Mouse (Mus musculus) liver, embryonic 12.5 days (tissue): ENCODE data around the gene Gm7030. TPM values are rescaled to one million over a fixed set of nuclear protein-coding genes. Genes with fewer than 3 reads are reported as not detected.
"Not testable (repeated sequence)": the region's sequence is repeated elsewhere in the genome, so short reads cannot be mapped to it uniquely, and the experiment has no call there.

Source experiments
- ATAC-seq: fragments of 200-750 bp; cut with Nextera tagmentation; 2 replicates; pipeline ENCODE4 v1.8.0; 2017; ENCODE audit warnings: moderate number of reproducible peaks, mild to moderate bottlenecking, moderate library complexity
- H3K27ac ChIP-seq: fragments of 300-500 bp; sonication (generic); 2 replicates; pipeline ENCODE4 v1.5.1; 2016; ENCODE audit warnings: mild to moderate bottlenecking
- H3K27me3 ChIP-seq: fragments of 300-500 bp; sonication (generic); replicated peaks from 2 replicates; pipeline ENCODE4 v1.6.1; 2016; ENCODE audit warnings: mild to moderate bottlenecking, moderate library complexity
- H3K36me3 ChIP-seq: fragments of 300-500 bp; sonication (generic); 2 replicates; pipeline ENCODE4 v1.6.1; 2016; ENCODE audit warnings: mild to moderate bottlenecking, moderate library complexity
- H3K4me1 ChIP-seq: fragments of 300-500 bp; sonication (generic); 2 replicates; pipeline ENCODE4 v1.6.1; 2016
- H3K4me2 ChIP-seq: fragments of 300-500 bp; sonication (generic); 2 replicates; pipeline ENCODE4 v1.6.1; 2016; ENCODE audit warnings: mild to moderate bottlenecking, moderate library complexity
- H3K4me3 ChIP-seq: fragments of 300-500 bp; sonication (generic); 2 replicates; pipeline ENCODE4 v1.5.1; 2016; ENCODE audit warnings: mild to moderate bottlenecking, moderate library complexity
- H3K9ac ChIP-seq: fragments of 300-500 bp; sonication (generic); 2 replicates; pipeline ENCODE4 v1.6.1; 2016; ENCODE audit warnings: mild to moderate bottlenecking, moderate library complexity
- H3K9me3 ChIP-seq: fragments of 300-500 bp; sonication (generic); replicated peaks from 2 replicates; pipeline ENCODE4 v1.6.1; 2016; ENCODE audit warnings: mild to moderate bottlenecking, moderate library complexity
- WGBS: fragments of 180-500 bp; shearing (Covaris S2); methylation state at CpG from one replicate; pipeline ENCODE4 v1.1.7; 2016; ENCODE audit not compliant: insufficient replicate concordance; 5-methylcytosine and 5-hydroxymethylcytosine counted together
- polyA plus RNA-seq: library from polyadenylated mRNA; unstranded; fragments of >200 nt; fragmentation: Nextera tagmentation; extraction: Ambion mirVana; gene quantifications from 2 replicates; pipeline ENCODE4 v1.2.1, GENCODE M21; 2016

Gene Gm7030
- polyA plus RNA-seq, 1 experiment from 2014 or later, result not detected

GRCm38 (mm10) chr17:36124111-36124510 is 5.1 kb downstream of the Gm7030 start:
- not testable (repeated sequence) for H3K36me3 ChIP-seq, H3K9ac ChIP-seq, ATAC-seq, H3K4me1 ChIP-seq, H3K4me3 ChIP-seq, H3K4me2 ChIP-seq, H3K9me3 ChIP-seq, H3K27ac ChIP-seq
- 58% methylated on average over 3 of the region's 3 CpGs for WGBS
- peaks cover 44% of the 10 kb centered on the region for H3K27me3 ChIP-seq

GRCm38 (mm10) chr17:36121352-36122020 is 7.7 kb downstream of the Gm7030 start, which contains the start of gene Gm19684:
Gene Gm19684, plus strand, starts transcription at chr17:36121678.
- Histone ChIP-seq H3K4me3 (peak within 1 kb of the TSS; percentile 9; the same call in 1 of the 2 replicates), H3K4me2 (peak within 1 kb of the TSS; percentile 26), H3K27me3 (peaks cover 43% of the 10 kb centered on the region)
- H3K4me1 ChIP-seq, H3K27ac ChIP-seq, H3K9me3 ChIP-seq, H3K9ac ChIP-seq, ATAC-seq, H3K36me3 ChIP-seq: not testable (repeated sequence)
- 4% methylated on average over 8 of the region's 8 CpGs for WGBS

- not testable (repeated sequence) for ATAC-seq, H3K4me1 ChIP-seq, H3K36me3 ChIP-seq, H3K27ac ChIP-seq, H3K9ac ChIP-seq, H3K4me3 ChIP-seq, H3K9me3 ChIP-seq
- peaks cover 43% of the 10 kb centered on the region for H3K27me3 ChIP-seq
- 18% methylated on average over 18 of the region's 18 CpGs for WGBS
- H3K4me2 ChIP-seq, result peak overlapping the region; percentile 26
Observed at GRCm38 (mm10) chr17:36120839-36121238, 8.4 kb downstream of the Gm7030 start.

GRCm38 (mm10) chr17:36116545-36116944 is 12.7 kb downstream of the Gm7030 start:
- ATAC-seq, H3K36me3 ChIP-seq, H3K27ac ChIP-seq, H3K9me3 ChIP-seq, H3K4me3 ChIP-seq, H3K9ac ChIP-seq, H3K4me2 ChIP-seq, H3K4me1 ChIP-seq: not testable (repeated sequence)
- 24% methylated on average over 3 of the region's 3 CpGs for WGBS
- H3K27me3 ChIP-seq, result peaks cover 46% of the 10 kb centered on the region

- H3K9ac ChIP-seq, H3K4me1 ChIP-seq, ATAC-seq, H3K36me3 ChIP-seq, H3K4me3 ChIP-seq, H3K9me3 ChIP-seq, H3K4me2 ChIP-seq, H3K27ac ChIP-seq: not testable (repeated sequence)
- WGBS, result 14% methylated on average over 6 of the region's 6 CpGs
- H3K27me3 ChIP-seq, result peaks cover 47% of the 10 kb centered on the region
Observed at GRCm38 (mm10) chr17:36113979-36114593, 15.1 kb downstream of the Gm7030 start.

- Histone ChIP-seq H3K4me3 (peak overlapping the region; percentile 29), H3K4me2 (peak overlapping the region; percentile 63), H3K27me3 (peaks cover 52% of the 10 kb centered on the region)
- H3K9me3 ChIP-seq, H3K27ac ChIP-seq, H3K36me3 ChIP-seq, H3K9ac ChIP-seq, ATAC-seq, H3K4me1 ChIP-seq: not testable (repeated sequence)
- WGBS, result 5% methylated on average over 10 of the region's 10 CpGs
Observed at GRCm38 (mm10) chr17:36111510-36111868, 17.7 kb downstream of the Gm7030 start.

- H3K4me1 ChIP-seq, H3K9ac ChIP-seq, H3K9me3 ChIP-seq, H3K36me3 ChIP-seq, H3K27ac ChIP-seq: not testable (repeated sequence)
- H3K4me2 ChIP-seq, result peak overlapping the region; percentile 63
- H3K4me3 ChIP-seq, result peak overlapping the region; percentile 29
- ATAC-seq, result peak; percentile 59; the same call in 1 of the 2 replicates
- 2% methylated on average over 57 of the region's 57 CpGs for WGBS
- H3K27me3 ChIP-seq, result peaks cover 52% of the 10 kb centered on the region
Observed at GRCm38 (mm10) chr17:36110641-36111509, 18.4 kb downstream of the Gm7030 start.

GRCm38 (mm10) chr17:36110129-36110528 is 19.1 kb downstream of the Gm7030 start:
- H3K36me3 ChIP-seq, H3K4me3 ChIP-seq, H3K9me3 ChIP-seq, ATAC-seq, H3K4me1 ChIP-seq, H3K27ac ChIP-seq, H3K4me2 ChIP-seq, H3K9ac ChIP-seq: not testable (repeated sequence)
- 52% methylated on average over 3 of the region's 3 CpGs for WGBS
- H3K27me3 ChIP-seq, result peaks cover 52% of the 10 kb centered on the region

- not testable (repeated sequence) for H3K4me2 ChIP-seq, ATAC-seq, H3K9me3 ChIP-seq, H3K27me3 ChIP-seq, H3K36me3 ChIP-seq, H3K9ac ChIP-seq, H3K4me3 ChIP-seq, H3K27ac ChIP-seq, H3K4me1 ChIP-seq
- WGBS, result 74% methylated on average over 12 of the region's 12 CpGs
Observed at GRCm38 (mm10) chr17:36102091-36102490, 27.1 kb downstream of the Gm7030 start.

- 50% methylated on average over 2 of the region's 2 CpGs for WGBS
- ATAC-seq, H3K9me3 ChIP-seq, H3K9ac ChIP-seq, H3K27me3 ChIP-seq, H3K27ac ChIP-seq, H3K4me1 ChIP-seq, H3K4me3 ChIP-seq, H3K36me3 ChIP-seq, H3K4me2 ChIP-seq: not testable (repeated sequence)
Observed at GRCm38 (mm10) chr17:36099603-36100002, 29.6 kb downstream of the Gm7030 start.

- no peak overlapping the region for H3K4me2 ChIP-seq
- H3K9ac ChIP-seq, result no peak overlapping the region
- H3K36me3 ChIP-seq, result no peaks in the 10 kb centered on the region
- peaks cover 14% of the 10 kb centered on the region for H3K27me3 ChIP-seq
- no peaks in the 10 kb centered on the region for H3K4me1 ChIP-seq
- ATAC-seq, result no peak
- H3K9me3 ChIP-seq, result no peaks in the 10 kb centered on the region
- no peak overlapping the region for H3K4me3 ChIP-seq
- H3K27ac ChIP-seq, result no peak overlapping the region
- WGBS, result 13% methylated on average over 3 of the region's 3 CpGs
Observed at GRCm38 (mm10) chr17:36093936-36094335, 35.3 kb downstream of the Gm7030 start.

- not testable (repeated sequence) for H3K4me1 ChIP-seq, H3K9ac ChIP-seq, ATAC-seq, H3K4me3 ChIP-seq, H3K36me3 ChIP-seq, H3K4me2 ChIP-seq, H3K9me3 ChIP-seq, H3K27ac ChIP-seq
- H3K27me3 ChIP-seq, result peaks cover 14% of the 10 kb centered on the region
Observed at GRCm38 (mm10) chr17:36092520-36092919, 36.7 kb downstream of the Gm7030 start.
